Mouse (Mus musculus): Measurements from ENCODE around the gene Wnt10a.

DNA sequence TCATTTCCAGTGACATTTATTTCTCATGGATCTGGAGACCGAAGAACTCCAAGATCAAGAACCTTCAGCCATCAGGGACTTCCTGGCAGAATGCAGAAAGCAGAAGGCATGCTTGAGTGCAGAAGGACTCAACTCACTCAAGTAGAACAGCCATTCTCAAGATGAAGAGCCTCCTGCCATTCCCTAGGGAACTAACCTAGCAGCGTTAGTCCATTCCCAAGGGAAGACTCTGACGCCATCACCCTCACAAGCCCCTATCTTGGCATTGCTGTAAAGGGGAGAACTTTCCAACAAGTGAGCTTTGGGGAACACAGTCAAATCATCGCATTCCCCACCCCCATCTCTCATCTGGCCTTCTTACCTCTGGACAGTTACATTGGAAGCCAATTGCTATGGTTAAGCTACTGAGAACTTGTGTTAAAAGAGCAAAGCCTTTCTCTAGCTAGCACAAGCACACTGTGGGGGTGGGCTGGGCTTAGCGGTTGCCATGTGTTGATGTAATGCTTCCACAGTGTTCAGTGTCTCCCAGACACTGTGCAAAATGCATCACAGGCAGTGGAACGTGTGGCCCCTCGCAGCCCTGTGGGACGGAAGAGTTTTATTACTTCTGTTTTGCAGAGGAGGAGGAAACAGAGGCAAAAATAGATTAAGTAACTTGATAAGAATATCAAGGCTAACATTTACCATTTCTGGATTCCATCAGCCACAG, 37.9 kb upstream of the Wnt10a start:
- no peak for TF ChIP-seq GATA1 (IDR thresholded peaks at IDR 0.05; ENCODE audit: borderline replicate concordance, low read length)
- no peak for TF ChIP-seq FLI1 (IDR thresholded peaks at IDR 0.05; ENCODE audit: low read length)

Measured in megakaryocyte, embryonic 14.5 days (primary cell).